Mouse (Mus musculus): ENCODE measurements around the gene Antxr1. TPM values are rescaled to one million over a fixed set of nuclear protein-coding genes. Genes with fewer than 3 reads are reported as not detected.

The Antxr1 gene
- total and polyA plus RNA-seq, 3 experiments = 0.16 to 0.23 (median 0.21) TPM

- H3K9ac ChIP-seq (ENCODE audit: insufficient read depth, low read depth) = no peak overlapping the region
- TF ChIP-seq ZC3H11A (IDR thresholded peaks at IDR 0.05; ENCODE audit: low read depth, low read length) (no peak), ZNF384 (IDR thresholded peaks at IDR 0.05; ENCODE audit: low read depth, low read length) (no peak), TBP (conservative IDR thresholded peaks at IDR 0.05; ENCODE audit: low read depth, low read length) (no peak), MAFK (IDR thresholded peaks at IDR 0.05; ENCODE audit: insufficient replicate concordance, low read length) (no peak)
- H3K9me3 ChIP-seq (replicated peaks; ENCODE audit: low read length) = peaks cover 6% of the 10 kb centered on the region
- no peaks in the 10 kb centered on the region for H3K36me3 ChIP-seq (replicated peaks in 1 of 2; ENCODE audit: control insufficient read depth in 1 of 2, insufficient read depth in 1 of 2, low read length in 1 of 2)
- dilution Hi-C loops (cut with MboI; ENCODE audit: extremely low pct_ligation_motif_present, extremely low pct_unique_long_range_greater_than_20kb, low sequenced_read_pairs) (no loop called here), in situ Hi-C loops (cut with MboI; ENCODE audit: low pct_ligation_motif_present, low pct_unique_long_range_greater_than_20kb, low sequenced_read_pairs) (no loop called here)
- H3K4me1 ChIP-seq (ENCODE audit: control insufficient read depth in 1 of 2, insufficient read depth in 2 of 2) = peaks cover 0 to 11% of the 10 kb centered on the region in 2 experiments; a peak in 1 of 4 replicates
- H3K4me2 ChIP-seq (ENCODE audit: insufficient read depth, low read depth, poor library complexity, severe bottlenecking) = no peak overlapping the region
- no peak overlapping the region for H3K27ac ChIP-seq (ENCODE audit: insufficient read depth, low read depth)
- H3K4me3 ChIP-seq (replicated peaks in 1 of 3; ENCODE audit: low read depth in 2 of 3, low read length in 2 of 3, poor library complexity in 1 of 3) = no peak overlapping the region
- no peak for DNase-seq (ENCODE audit: extremely low read depth)
- no peaks in the 10 kb centered on the region for H3K27me3 ChIP-seq (replicated peaks)
- no peaks in the 10 kb centered on the region for H3K79me2 ChIP-seq (replicated peaks; ENCODE audit: control insufficient read depth, extremely low read depth, insufficient read depth, poor library complexity, severe bottlenecking)
These were observed 62.5 kb downstream of the Antxr1 start for GRCm38 (mm10) chr6:87273141-87273540.

- H3K27ac ChIP-seq (ENCODE audit: insufficient read depth, low read depth) = no peak overlapping the region
- TF ChIP-seq ELF1 (IDR thresholded peaks at IDR 0.05; ENCODE audit: low read depth, low read length) = no peak
- TF ChIP-seq RCOR1 (conservative IDR thresholded peaks at IDR 0.05; ENCODE audit: low read depth, low read length) = no peak
- TF ChIP-seq UBTF (IDR thresholded peaks at IDR 0.05; ENCODE audit: low read depth, low read length) = no peak
- TF ChIP-seq E2F4 (IDR thresholded peaks at IDR 0.05; ENCODE audit: insufficient replicate concordance, low read depth, low read length) = no peak
- TF ChIP-seq ZNF384 (IDR thresholded peaks at IDR 0.05; ENCODE audit: low read depth, low read length) = no peak
- no peak for TF ChIP-seq SMC3 (IDR thresholded peaks at IDR 0.05; ENCODE audit: low read depth, low read length)
- TF ChIP-seq MAFK (IDR thresholded peaks at IDR 0.05; ENCODE audit: insufficient replicate concordance, low read length) = no peak
- TF ChIP-seq USF1 (IDR thresholded peaks at IDR 0.05; ENCODE audit: low read depth, low read length) = no peak
- TF ChIP-seq JUN (IDR thresholded peaks at IDR 0.05; ENCODE audit: insufficient read depth, low read depth, low read length) = no peak
- TF ChIP-seq POLR2AphosphoS2 (IDR thresholded peaks at IDR 0.05; ENCODE audit: low read depth, low read length) = no peak
- TF ChIP-seq ETS1 (conservative IDR thresholded peaks at IDR 0.05; ENCODE audit: low read depth, low read length) = no peak
- no peak for TF ChIP-seq ZMIZ1 (IDR thresholded peaks at IDR 0.05; ENCODE audit: low read depth, low read length)
- no peak for TF ChIP-seq BHLHE40 (IDR thresholded peaks at IDR 0.05; ENCODE audit: low read depth, low read length)
- no peak for TF ChIP-seq ZKSCAN1 (IDR thresholded peaks at IDR 0.05; ENCODE audit: borderline replicate concordance, low read depth, low read length)
- DNase-seq (ENCODE audit: extremely low read depth) = no peak
- H3K9ac ChIP-seq (ENCODE audit: insufficient read depth, low read depth) = no peak overlapping the region
- no peaks in the 10 kb centered on the region for H3K79me2 ChIP-seq (replicated peaks; ENCODE audit: control insufficient read depth, extremely low read depth, insufficient read depth, poor library complexity, severe bottlenecking)
- H3K4me3 ChIP-seq (replicated peaks in 1 of 3; ENCODE audit: low read depth in 2 of 3, low read length in 2 of 3, poor library complexity in 1 of 3) = no peak overlapping the region
- in situ Hi-C loops (cut with MboI; ENCODE audit: low pct_ligation_motif_present, low pct_unique_long_range_greater_than_20kb, low sequenced_read_pairs) (no loop called here), dilution Hi-C loops (cut with MboI; ENCODE audit: extremely low pct_ligation_motif_present, extremely low pct_unique_long_range_greater_than_20kb, low sequenced_read_pairs) (no loop called here)
- H3K4me2 ChIP-seq (ENCODE audit: insufficient read depth, low read depth, poor library complexity, severe bottlenecking) = no peak overlapping the region
- H3K36me3 ChIP-seq (replicated peaks in 1 of 2; ENCODE audit: control insufficient read depth in 1 of 2, insufficient read depth in 1 of 2, low read length in 1 of 2) = no peaks in the 10 kb centered on the region
- H3K4me1 ChIP-seq (ENCODE audit: control insufficient read depth in 1 of 2, insufficient read depth in 2 of 2) = peaks cover 0 to 3% of the 10 kb centered on the region in 2 experiments; a peak in 1 of 4 replicates
- no peaks in the 10 kb centered on the region for H3K27me3 ChIP-seq (replicated peaks)
- H3K9me3 ChIP-seq (replicated peaks; ENCODE audit: low read length) = peaks cover 6% of the 10 kb centered on the region
These were observed 63.4 kb downstream of the Antxr1 start for GRCm38 (mm10) chr6:87272202-87272601.
